Mouse (Mus musculus): Measurements from ENCODE around the gene Arih1. TPM values are rescaled to one million over a fixed set of nuclear protein-coding genes. Genes with fewer than 3 reads are reported as not detected.
"Not testable (repeated sequence)": the region's sequence is repeated elsewhere in the genome, so short reads cannot be mapped to it uniquely, and the experiment has no call there.

The Arih1 gene
- polyA plus RNA-seq, 1 experiment, result 160 TPM

DNA sequence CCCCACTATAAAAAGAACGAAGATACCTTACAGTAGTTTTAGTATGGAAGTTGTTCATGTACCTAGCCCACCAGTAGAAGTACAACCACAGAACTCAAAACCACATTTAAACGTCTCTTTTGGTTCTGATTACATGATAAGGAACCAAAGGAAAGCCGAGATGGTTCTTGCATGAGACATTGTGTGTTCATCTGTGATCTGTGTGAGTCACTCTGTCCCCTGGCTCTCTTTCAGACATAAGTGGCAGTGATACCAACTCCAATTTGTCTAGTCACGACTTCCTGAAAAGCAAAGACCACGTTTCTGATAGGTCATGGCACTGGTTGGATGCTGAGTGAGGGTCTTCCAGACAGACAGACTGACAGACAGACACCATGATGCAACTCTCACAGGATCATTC lies 117.2 kb downstream of the Arih1 start:
- Histone ChIP-seq H3K4me1 (ENCODE audit: control insufficient read depth, insufficient read depth, low read length) (no peaks in the 10 kb centered on the region; the same call in 1 of the 2 replicates), H3K36me3 (ENCODE audit: control insufficient read depth, insufficient read depth, low read length) (no peaks in the 10 kb centered on the region), H3K27me3 (ENCODE audit: control insufficient read depth, insufficient read depth, low read length) (no peaks in the 10 kb centered on the region), H3K4me3 (ENCODE audit: control insufficient read depth, low read depth, low read length) (no peak overlapping the region), H3K27ac (ENCODE audit: control insufficient read depth, insufficient read depth, low read depth, low read length) (no peak overlapping the region)
- TF ChIP-seq CTCF (IDR thresholded peaks at IDR 0.05; ENCODE audit: control insufficient read depth, insufficient read depth, insufficient replicate concordance, low read depth, low read length), result no peak
- TF ChIP-seq POLR2A (IDR thresholded peaks at IDR 0.05; ENCODE audit: control insufficient read depth, low read depth, low read length), result no peak

- not testable (repeated sequence) for H3K4me1 ChIP-seq (ENCODE audit: control insufficient read depth, insufficient read depth, low read length); H3K36me3 ChIP-seq (ENCODE audit: control insufficient read depth, insufficient read depth, low read length); H3K27ac ChIP-seq (ENCODE audit: control insufficient read depth, insufficient read depth, low read depth, low read length); H3K4me3 ChIP-seq (ENCODE audit: control insufficient read depth, low read depth, low read length); H3K27me3 ChIP-seq (ENCODE audit: control insufficient read depth, insufficient read depth, low read length)
These were observed 125.9 kb downstream of the Arih1 start for GRCm38 (mm10) chr9:59360487-59360886.

- H3K4me3 ChIP-seq (ENCODE audit: control insufficient read depth, low read depth, low read length); H3K4me1 ChIP-seq (ENCODE audit: control insufficient read depth, insufficient read depth, low read length); H3K27ac ChIP-seq (ENCODE audit: control insufficient read depth, insufficient read depth, low read depth, low read length); H3K27me3 ChIP-seq (ENCODE audit: control insufficient read depth, insufficient read depth, low read length); H3K36me3 ChIP-seq (ENCODE audit: control insufficient read depth, insufficient read depth, low read length): not testable (repeated sequence)
These were observed 128.4 kb downstream of the Arih1 start for GRCm38 (mm10) chr9:59358041-59358440.

GRCm38 (mm10) chr9:59353253-59353639 lies 133.2 kb downstream of the Arih1 start, which contains the start of gene Bbs4:
TSS of gene Bbs4 (minus strand) at chr9:59353508.
- Histone ChIP-seq H3K27me3 (ENCODE audit: control insufficient read depth, insufficient read depth, low read length) (no peaks in the 10 kb centered on the region), H3K4me1 (ENCODE audit: control insufficient read depth, insufficient read depth, low read length) (no peaks in the 10 kb centered on the region), H3K27ac (ENCODE audit: control insufficient read depth, insufficient read depth, low read depth, low read length) (peak within 1 kb of the TSS; percentile 92), H3K4me3 (ENCODE audit: control insufficient read depth, low read depth, low read length) (peak within 1 kb of the TSS; percentile 89), H3K36me3 (ENCODE audit: control insufficient read depth, insufficient read depth, low read length) (no peaks in the 10 kb centered on the region)
- TF ChIP-seq CTCF (IDR thresholded peaks at IDR 0.05; ENCODE audit: control insufficient read depth, insufficient read depth, insufficient replicate concordance, low read depth, low read length), result no peak
- TF ChIP-seq POLR2A (IDR thresholded peaks at IDR 0.05; ENCODE audit: control insufficient read depth, low read depth, low read length), result peak; percentile 96

DNA sequence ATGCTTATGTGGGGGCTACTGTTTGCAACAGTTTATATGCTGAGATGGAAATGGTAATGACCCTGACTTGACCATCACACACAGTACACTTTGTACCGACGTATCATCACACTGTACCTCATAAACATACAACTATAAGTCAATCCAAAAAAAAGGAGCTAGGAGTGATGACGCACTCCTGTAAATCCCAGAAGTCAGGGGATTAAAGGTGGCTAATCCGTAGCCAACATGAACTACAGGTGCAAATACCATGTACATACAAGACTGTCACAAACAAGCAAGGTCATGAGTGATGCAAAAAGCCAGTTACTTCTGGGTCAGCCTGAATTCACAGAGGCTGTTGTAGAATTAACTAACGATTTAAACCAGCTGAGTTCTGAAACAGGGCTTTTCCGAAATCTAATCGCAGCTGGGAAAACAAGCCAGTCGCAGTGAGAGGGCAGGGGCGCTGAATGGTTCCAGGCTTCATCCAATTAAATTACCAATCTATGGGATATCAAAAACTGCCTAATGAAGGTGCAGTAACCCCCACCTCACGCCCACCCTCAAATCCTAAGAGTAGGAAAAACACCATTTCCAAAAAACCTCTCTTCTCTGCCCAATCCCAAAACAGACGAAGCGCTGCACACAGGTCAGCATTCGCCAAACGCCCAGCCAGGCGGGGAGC lies 133.7 kb downstream of the Arih1 start:
- Histone ChIP-seq H3K4me3 (ENCODE audit: control insufficient read depth, low read depth, low read length) (peak overlapping the region; percentile 89), H3K27ac (ENCODE audit: control insufficient read depth, insufficient read depth, low read depth, low read length) (peak overlapping the region; percentile 87), H3K4me1 (ENCODE audit: control insufficient read depth, insufficient read depth, low read length) (no peaks in the 10 kb centered on the region), H3K27me3 (ENCODE audit: control insufficient read depth, insufficient read depth, low read length) (no peaks in the 10 kb centered on the region), H3K36me3 (ENCODE audit: control insufficient read depth, insufficient read depth, low read length) (no peaks in the 10 kb centered on the region)
- TF ChIP-seq CTCF (IDR thresholded peaks at IDR 0.05; ENCODE audit: control insufficient read depth, insufficient read depth, insufficient replicate concordance, low read depth, low read length) (no peak), POLR2A (IDR thresholded peaks at IDR 0.05; ENCODE audit: control insufficient read depth, low read depth, low read length) (no peak)

- no peaks in the 10 kb centered on the region for H3K27me3 ChIP-seq (ENCODE audit: control insufficient read depth, insufficient read depth, low read length)
- no peaks in the 10 kb centered on the region for H3K4me1 ChIP-seq (ENCODE audit: control insufficient read depth, insufficient read depth, low read length)
- no peak for TF ChIP-seq POLR2A (IDR thresholded peaks at IDR 0.05; ENCODE audit: control insufficient read depth, low read depth, low read length)
- TF ChIP-seq CTCF (IDR thresholded peaks at IDR 0.05; ENCODE audit: control insufficient read depth, insufficient read depth, insufficient replicate concordance, low read depth, low read length), result no peak
- H3K27ac ChIP-seq (ENCODE audit: control insufficient read depth, insufficient read depth, low read depth, low read length), result no peak overlapping the region
- H3K4me3 ChIP-seq (ENCODE audit: control insufficient read depth, low read depth, low read length), result no peak overlapping the region
- no peaks in the 10 kb centered on the region for H3K36me3 ChIP-seq (ENCODE audit: control insufficient read depth, insufficient read depth, low read length)
These were observed 140.2 kb downstream of the Arih1 start for GRCm38 (mm10) chr9:59346176-59346575.

GRCm38 (mm10) chr9:59340002-59340401 lies 146.4 kb downstream of the Arih1 start:
- H3K27me3 ChIP-seq (ENCODE audit: control insufficient read depth, insufficient read depth, low read length), result no peaks in the 10 kb centered on the region
- no peaks in the 10 kb centered on the region for H3K4me1 ChIP-seq (ENCODE audit: control insufficient read depth, insufficient read depth, low read length)
- H3K27ac ChIP-seq (ENCODE audit: control insufficient read depth, insufficient read depth, low read depth, low read length), result no peak overlapping the region
- TF ChIP-seq POLR2A (IDR thresholded peaks at IDR 0.05; ENCODE audit: control insufficient read depth, low read depth, low read length) (no peak), CTCF (IDR thresholded peaks at IDR 0.05; ENCODE audit: control insufficient read depth, insufficient read depth, insufficient replicate concordance, low read depth, low read length) (no peak)
- H3K4me3 ChIP-seq (ENCODE audit: control insufficient read depth, low read depth, low read length), result no peak overlapping the region
- peaks cover 1% of the 10 kb centered on the region for H3K36me3 ChIP-seq (ENCODE audit: control insufficient read depth, insufficient read depth, low read length)

GRCm38 (mm10) chr9:59339107-59339506 lies 147.3 kb downstream of the Arih1 start:
- no peak overlapping the region for H3K27ac ChIP-seq (ENCODE audit: control insufficient read depth, insufficient read depth, low read depth, low read length)
- no peaks in the 10 kb centered on the region for H3K4me1 ChIP-seq (ENCODE audit: control insufficient read depth, insufficient read depth, low read length)
- no peak overlapping the region for H3K4me3 ChIP-seq (ENCODE audit: control insufficient read depth, low read depth, low read length)
- TF ChIP-seq POLR2A (IDR thresholded peaks at IDR 0.05; ENCODE audit: control insufficient read depth, low read depth, low read length) (no peak), CTCF (IDR thresholded peaks at IDR 0.05; ENCODE audit: control insufficient read depth, insufficient read depth, insufficient replicate concordance, low read depth, low read length) (no peak)
- H3K27me3 ChIP-seq (ENCODE audit: control insufficient read depth, insufficient read depth, low read length), result no peaks in the 10 kb centered on the region
- H3K36me3 ChIP-seq (ENCODE audit: control insufficient read depth, insufficient read depth, low read length), result peaks cover 1% of the 10 kb centered on the region
